Mouse (Mus musculus) midbrain, embryonic 11.5 days (tissue): ENCODE measurements at regions not wholly inside any gene's neighbourhood (a gene's known extent, or its start where the extent isn't known, plus 50 kb on each side); places are given as distances from the start of the nearest gene placed in this dataset.
A peak's percentile ranks its signal among the peaks of the same experiment; 100 is the strongest.

Experiments used
- ATAC-seq: fragments of 200-750 bp; cut with Nextera tagmentation; 2 replicates; pipeline ENCODE4 v1.8.0; 2017; ENCODE audit warnings: moderate TSS enrichment, moderate library complexity; ENCODE audit not compliant: low FRiP score
- DNase-seq: peaks from one replicate; pipeline ENCODE4 v3.0.0; 2015; ENCODE audit warnings: low spot score; ENCODE audit errors: missing footprints
- H3K27ac ChIP-seq: fragments of 300-500 bp; sonication (generic); 2 replicates; pipeline ENCODE4 v1.5.1; 2014; ENCODE audit warnings: low read depth, low read length
- H3K27me3 ChIP-seq: fragments of 300-500 bp; sonication (generic); 2 replicates; pipeline ENCODE4 v1.6.1; 2014; ENCODE audit warnings: mild to moderate bottlenecking, low read length, moderate library complexity, mixed read lengths; ENCODE audit not compliant: control insufficient read depth, insufficient read depth
- H3K36me3 ChIP-seq: fragments of 300-500 bp; sonication (generic); 2 replicates; pipeline ENCODE4 v1.6.1; 2014; ENCODE audit warnings: mild to moderate bottlenecking, low read length, moderate library complexity, mixed read lengths; ENCODE audit not compliant: control insufficient read depth, insufficient read depth
- H3K4me1 ChIP-seq: fragments of 300-500 bp; sonication (generic); 2 replicates; pipeline ENCODE4 v1.6.1; 2014; ENCODE audit warnings: low read length; ENCODE audit not compliant: control insufficient read depth, insufficient read depth
- H3K4me2 ChIP-seq: fragments of 300-500 bp; sonication (generic); 2 replicates; pipeline ENCODE4 v1.6.1; 2014; ENCODE audit warnings: mild to moderate bottlenecking, moderate library complexity
- H3K4me3 ChIP-seq: fragments of 300-500 bp; sonication (generic); 2 replicates; pipeline ENCODE4 v1.5.1; 2014; ENCODE audit warnings: low read depth, low read length
- H3K9ac ChIP-seq: fragments of 300-500 bp; sonication (generic); 2 replicates; pipeline ENCODE4 v1.6.1; 2014; ENCODE audit warnings: low read length
- H3K9me3 ChIP-seq: fragments of 300-500 bp; sonication (generic); 2 replicates; pipeline ENCODE4 v1.6.1; 2016; ENCODE audit warnings: low read length; ENCODE audit not compliant: control insufficient read depth
- WGBS: fragments of 180-500 bp; shearing (Covaris S2); extraction: QIAGEN DNeasy Blood & Tissue Kit; methylation state at CpG from one replicate; pipeline ENCODE4 v1.1.7; 2014; 5-methylcytosine and 5-hydroxymethylcytosine counted together

GRCm38 (mm10) chr3:38363888-38364287 lies 120.8 kb downstream of the Ankrd50 start:
- Histone ChIP-seq H3K9ac (no peak overlapping the region), H3K27me3 (no peaks in the 10 kb centered on the region), H3K4me3 (no peak overlapping the region), H3K9me3 (no peaks in the 10 kb centered on the region), H3K27ac (no peak overlapping the region), H3K4me1 (peaks cover 4% of the 10 kb centered on the region; the same call in 1 of the 2 replicates), H3K36me3 (no peaks in the 10 kb centered on the region), H3K4me2 (no peak overlapping the region)
- 94% methylated on average over 4 of the region's 4 CpGs for WGBS
- DNase-seq (peak; percentile 56), ATAC-seq (no peak)

- Histone ChIP-seq H3K9ac (no peak overlapping the region), H3K9me3 (no peaks in the 10 kb centered on the region), H3K4me2 (no peak overlapping the region), H3K27me3 (no peaks in the 10 kb centered on the region), H3K36me3 (no peaks in the 10 kb centered on the region), H3K4me1 (peaks cover 4% of the 10 kb centered on the region; the same call in 1 of the 2 replicates), H3K4me3 (no peak overlapping the region), H3K27ac (no peak overlapping the region)
- ATAC-seq (no peak), DNase-seq (peak; percentile 60)
- WGBS, result 82% methylated on average over 4 of the region's 4 CpGs
Observed at GRCm38 (mm10) chr3:38361411-38361810, 123.2 kb downstream of the Ankrd50 start.

GRCm38 (mm10) chr3:38360974-38361373 lies 123.7 kb downstream of the Ankrd50 start:
- 63% methylated on average over 5 of the region's 5 CpGs for WGBS
- H3K36me3 ChIP-seq, result no peaks in the 10 kb centered on the region
- H3K4me2 ChIP-seq, result no peak overlapping the region

GRCm38 (mm10) chr3:38360421-38360921 lies 124.2 kb downstream of the Ankrd50 start:
- H3K4me3 ChIP-seq, result no peak overlapping the region
- DNase-seq, result peak; percentile 91
- WGBS, result 26% methylated on average over 3 of the region's 3 CpGs
- H3K4me2 ChIP-seq, result no peak overlapping the region
- no peaks in the 10 kb centered on the region for H3K36me3 ChIP-seq
- H3K27me3 ChIP-seq, result no peaks in the 10 kb centered on the region
- H3K27ac ChIP-seq, result no peak overlapping the region
- peaks cover 4% of the 10 kb centered on the region; the same call in 1 of the 2 replicates for H3K4me1 ChIP-seq
- no peak for ATAC-seq
- no peaks in the 10 kb centered on the region for H3K9me3 ChIP-seq
- no peak overlapping the region for H3K9ac ChIP-seq

More at GRCm38 (mm10) chr3:38360974-38361373, 123.7 kb downstream of the Ankrd50 start:
- Histone ChIP-seq H3K9me3 (no peaks in the 10 kb centered on the region), H3K4me3 (no peak overlapping the region), H3K9ac (no peak overlapping the region), H3K4me1 (peaks cover 4% of the 10 kb centered on the region; the same call in 1 of the 2 replicates), H3K27ac (no peak overlapping the region), H3K27me3 (no peaks in the 10 kb centered on the region)
- no peak for ATAC-seq
- DNase-seq, result peak; percentile 81

DNA sequence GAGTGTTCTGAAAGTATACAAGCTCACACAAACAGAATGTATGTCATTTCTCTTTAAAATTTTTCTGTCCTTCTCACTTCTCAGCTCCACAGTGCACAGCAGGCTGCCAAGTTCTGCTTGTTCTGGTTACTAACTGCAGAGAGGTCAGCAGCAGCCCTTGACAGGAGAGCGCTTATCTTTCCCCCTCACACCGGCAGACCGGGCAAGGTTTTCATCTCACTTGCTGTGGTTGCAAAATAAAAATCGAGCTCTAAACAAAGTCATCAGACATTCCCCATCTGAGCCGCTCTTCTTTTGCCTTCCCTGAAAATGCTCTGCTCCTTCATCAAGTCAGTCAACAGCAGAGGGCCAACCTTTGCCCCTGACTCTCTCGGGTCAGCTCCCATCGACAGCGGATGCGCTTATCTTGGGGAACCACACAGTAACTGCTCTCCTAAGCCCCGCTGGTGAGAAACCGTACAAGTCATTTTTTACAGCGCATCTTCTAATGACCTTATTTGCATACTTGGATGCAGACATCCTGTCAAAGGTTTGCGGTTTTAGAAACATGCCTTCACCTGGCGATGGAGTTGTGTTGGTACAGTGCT lies 126.6 kb downstream of the Ankrd50 start:
- 49% methylated on average over 14 of the region's 14 CpGs for WGBS
- ATAC-seq (no peak), DNase-seq (no peak)
- no peak overlapping the region for H3K4me2 ChIP-seq
- H3K9ac ChIP-seq, result no peak overlapping the region
- H3K4me1 ChIP-seq, result peaks cover 4% of the 10 kb centered on the region; the same call in 1 of the 2 replicates
- H3K9me3 ChIP-seq, result no peaks in the 10 kb centered on the region
- H3K27ac ChIP-seq, result no peak overlapping the region
- H3K27me3 ChIP-seq, result no peaks in the 10 kb centered on the region
- H3K4me3 ChIP-seq, result no peak overlapping the region
- H3K36me3 ChIP-seq, result no peaks in the 10 kb centered on the region

DNA sequence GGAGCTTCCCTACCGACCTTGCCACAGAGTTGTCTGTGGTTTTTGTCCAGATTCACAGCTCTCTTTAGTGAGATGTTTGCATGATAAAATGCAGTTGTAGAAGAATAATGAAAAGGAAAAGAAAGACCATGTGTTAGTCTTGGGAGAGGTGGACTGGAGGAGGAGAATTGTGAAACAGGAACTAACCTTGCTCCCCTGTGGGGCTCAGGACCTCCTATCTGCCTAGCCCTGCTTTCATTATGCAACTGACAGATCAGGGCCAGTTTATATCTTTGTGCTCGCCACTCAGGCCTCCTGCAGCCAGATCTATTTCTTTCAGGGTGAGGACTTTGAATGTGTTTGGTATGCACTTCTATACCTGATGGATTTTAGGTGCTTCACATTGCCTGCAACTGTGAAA lies 140.4 kb downstream of the Ankrd50 start:
- DNase-seq (peak; percentile 37), ATAC-seq (no peak)
- Histone ChIP-seq H3K27me3 (no peaks in the 10 kb centered on the region), H3K36me3 (no peaks in the 10 kb centered on the region), H3K27ac (no peak overlapping the region), H3K4me1 (no peaks in the 10 kb centered on the region), H3K4me2 (no peak overlapping the region), H3K9me3 (no peaks in the 10 kb centered on the region), H3K9ac (no peak overlapping the region), H3K4me3 (no peak overlapping the region)
- WGBS, result 27% methylated on average over 2 of the region's 2 CpGs

DNA sequence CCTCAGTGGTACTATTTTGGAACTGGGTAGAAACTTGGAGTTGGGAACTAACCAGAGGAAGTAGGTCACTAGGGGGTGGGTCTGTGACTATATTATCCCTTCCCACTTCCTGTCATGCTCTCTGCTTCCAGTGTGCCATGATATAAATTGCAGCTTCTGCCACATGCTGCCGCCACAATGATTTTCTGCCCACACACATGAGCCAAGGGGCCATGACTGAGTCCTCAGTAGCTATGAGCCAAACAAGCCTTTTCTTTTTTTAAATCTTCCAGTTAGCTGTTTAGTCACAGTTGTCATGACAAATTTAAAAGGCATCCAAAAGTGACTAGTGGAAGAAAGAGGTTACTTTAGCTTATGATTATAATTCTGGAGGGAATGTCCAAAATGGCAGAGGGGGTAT lies 143.0 kb downstream of the Ankrd50 start:
- no peaks in the 10 kb centered on the region for H3K4me1 ChIP-seq
- H3K9ac ChIP-seq, result no peak overlapping the region
- no peak for ATAC-seq
- H3K9me3 ChIP-seq, result no peaks in the 10 kb centered on the region
- no peaks in the 10 kb centered on the region for H3K27me3 ChIP-seq
- no peak overlapping the region for H3K4me2 ChIP-seq
- peak; percentile 44 for DNase-seq
- no peak overlapping the region for H3K4me3 ChIP-seq
- WGBS, result 90% methylated on average over 1 of the region's 1 CpGs
- no peaks in the 10 kb centered on the region for H3K36me3 ChIP-seq
- H3K27ac ChIP-seq, result no peak overlapping the region

DNA sequence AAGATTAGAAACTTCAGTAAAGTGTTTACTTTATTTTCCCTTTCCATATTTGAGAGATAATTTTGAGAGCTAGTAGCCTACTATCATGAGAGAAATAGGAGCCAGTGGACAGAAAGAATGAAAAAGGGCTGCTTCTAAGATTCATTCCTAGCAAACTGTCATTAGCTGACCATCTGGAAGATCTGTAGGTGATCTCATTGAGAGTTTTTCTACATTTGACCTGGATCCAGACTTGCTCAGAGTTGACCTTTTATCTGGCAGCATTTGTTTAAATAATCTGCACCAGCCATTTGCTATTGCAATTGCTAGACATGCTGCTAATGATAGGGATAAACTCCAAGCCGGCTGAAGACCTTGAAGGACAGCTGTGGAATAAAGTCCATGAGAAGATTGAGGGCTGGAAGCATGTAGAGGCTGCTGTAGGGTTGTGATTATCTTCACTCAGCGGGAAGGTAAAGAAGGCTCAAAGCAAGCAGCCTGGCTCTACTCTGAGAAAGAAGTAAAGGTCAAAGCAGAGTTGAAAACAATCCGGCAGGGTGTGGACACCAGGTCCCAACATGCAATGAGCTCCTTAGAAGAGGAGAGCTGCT lies 151.2 kb downstream of the Ankrd50 start:
- no peak for ATAC-seq
- no peaks in the 10 kb centered on the region for H3K36me3 ChIP-seq
- H3K9me3 ChIP-seq, result no peaks in the 10 kb centered on the region
- no peak overlapping the region for H3K27ac ChIP-seq
- no peaks in the 10 kb centered on the region for H3K27me3 ChIP-seq
- no peak overlapping the region for H3K9ac ChIP-seq
- H3K4me2 ChIP-seq, result no peak overlapping the region
- peak; percentile 60 for DNase-seq
- no peaks in the 10 kb centered on the region for H3K4me1 ChIP-seq
- WGBS, result 84% methylated on average over 3 of the region's 3 CpGs
- H3K4me3 ChIP-seq, result no peak overlapping the region

DNA sequence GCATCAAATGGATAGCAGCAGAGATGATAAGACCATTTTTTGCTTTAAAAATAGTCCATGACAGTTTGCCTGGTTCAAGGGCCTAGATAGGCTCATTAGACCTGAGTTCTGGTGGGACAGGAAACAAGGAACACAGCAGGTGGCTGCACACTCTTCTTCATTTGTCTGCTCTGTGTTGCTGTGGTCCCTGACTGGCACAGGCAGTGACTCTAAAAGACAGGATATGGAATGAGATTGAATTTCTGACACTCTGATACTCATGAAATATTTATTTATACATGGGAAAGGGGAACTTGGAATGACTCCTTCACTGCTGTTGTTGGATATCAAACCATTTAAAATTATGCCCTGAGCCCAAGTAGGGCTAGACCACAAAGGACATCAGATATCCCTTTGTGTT lies 153.5 kb downstream of the Ankrd50 start:
- Histone ChIP-seq H3K27ac (no peak overlapping the region), H3K9me3 (no peaks in the 10 kb centered on the region), H3K36me3 (no peaks in the 10 kb centered on the region), H3K27me3 (no peaks in the 10 kb centered on the region), H3K4me2 (no peak overlapping the region), H3K9ac (no peak overlapping the region), H3K4me1 (no peaks in the 10 kb centered on the region), H3K4me3 (no peak overlapping the region)
- DNase-seq (peak; percentile 10), ATAC-seq (no peak)
